Mouse (Mus musculus): ENCODE measurements around the gene Alkbh3.

DNA sequence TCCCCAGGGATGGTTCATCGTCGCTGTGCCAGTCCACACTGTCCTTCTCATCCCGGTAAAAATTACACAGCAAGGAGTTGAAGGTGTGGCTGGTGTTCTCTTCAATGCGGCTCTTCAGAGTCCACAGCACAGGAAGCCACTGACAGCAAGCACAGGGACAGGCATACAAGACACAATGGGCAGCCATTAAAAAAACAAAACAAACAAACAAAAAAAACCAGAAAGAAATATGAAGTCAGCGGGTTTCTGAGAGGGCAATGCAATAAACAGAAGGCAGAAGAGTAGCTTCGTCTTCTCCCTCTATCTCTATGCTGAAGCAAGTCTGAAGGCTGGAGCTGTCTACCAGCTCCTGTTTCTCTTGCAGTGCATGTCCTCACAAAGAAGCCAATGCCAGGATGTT lies 14.4 kb downstream of the Alkbh3 start, which contains the start of gene Gm27027:
- no peak for TF ChIP-seq CTCF (IDR thresholded peaks at IDR 0.05; ENCODE audit: low read depth, low read length)
- TF ChIP-seq GATA1 (IDR thresholded peaks at IDR 0.05; ENCODE audit: borderline replicate concordance, low read length): no peak

All from G1E (cell line).